In genomic region chr5:120228613-120229409, GRCm38 (mm10) we compare ENCODE assay signal across 16 mouse cellular contexts.
DNase-seq lines count a peak whose midpoint lies in the region; ATAC-seq and TF ChIP-seq lines count a peak whose summit lies in the region.
"Had no signal": no experiment of that assay in that cellular context is flagged by ENCODE, and none has a peak within 500 bp of the region (broad histone marks: within the 10 kb centered on the region; RNA-seq: fewer than 3 reads in every experiment).

No protein-coding gene starts in this region.

- no peaks in the 10 kb centered on the region for H3K36me3 ChIP-seq in midbrain, embryonic 11.5 days (ENCODE audit: control insufficient read depth, insufficient read depth, low read length)
- no peaks in the 10 kb centered on the region for H3K36me3 ChIP-seq in midbrain, postnatal 0 days (ENCODE audit: insufficient read depth, low read length)
- no peaks in the 10 kb centered on the region for H3K36me3 ChIP-seq in hindbrain, embryonic 13.5 days
- no peaks in the 10 kb centered on the region for H3K36me3 ChIP-seq in liver, embryonic 13.5 days
- no peaks in the 10 kb centered on the region for H3K36me3 ChIP-seq in stomach, embryonic 14.5 days (ENCODE audit: control insufficient read depth, insufficient read depth, low read length)
- no peaks in the 10 kb centered on the region for H3K36me3 ChIP-seq in forebrain, embryonic 15.5 days
- H3K36me3 ChIP-seq: embryonic facial prominence, embryonic 12.5 days; limb, embryonic 15.5 days had no signal

- peaks cover 27% of the 10 kb centered on the region for H3K4me1 ChIP-seq in midbrain, embryonic 11.5 days (ENCODE audit: control insufficient read depth, insufficient read depth, low read length)
- H3K4me1 ChIP-seq in midbrain, postnatal 0 days (ENCODE audit: insufficient read depth, low read length), result peaks cover 19% of the 10 kb centered on the region
- peaks cover 54% of the 10 kb centered on the region for H3K4me1 ChIP-seq in hindbrain, embryonic 13.5 days (replicated peaks)
- peaks cover 5% of the 10 kb centered on the region; the same call in 1 of the 2 replicates for H3K4me1 ChIP-seq in liver, embryonic 13.5 days (replicated peaks)
- 0 out of 2 replicates have a peak, but pooled peaks cover 2% of the 10 kb centered on the region for H3K4me1 ChIP-seq in stomach, embryonic 14.5 days (ENCODE audit: control insufficient read depth, insufficient read depth, low read length)
- H3K4me1 ChIP-seq in forebrain, embryonic 15.5 days, result peaks cover 38% of the 10 kb centered on the region

- H3K9me3 ChIP-seq in midbrain, embryonic 11.5 days (ENCODE audit: control insufficient read depth, low read length), result no peaks in the 10 kb centered on the region
- H3K9me3 ChIP-seq in midbrain, postnatal 0 days (ENCODE audit: low read length), result no peaks in the 10 kb centered on the region
- no peaks in the 10 kb centered on the region for H3K9me3 ChIP-seq in hindbrain, embryonic 13.5 days
- no peaks in the 10 kb centered on the region for H3K9me3 ChIP-seq in liver, embryonic 13.5 days (replicated peaks)
- H3K9me3 ChIP-seq in stomach, embryonic 14.5 days (ENCODE audit: control insufficient read depth, low read depth, low read length), result no peaks in the 10 kb centered on the region
- H3K9me3 ChIP-seq in forebrain, embryonic 15.5 days, result no peaks in the 10 kb centered on the region
- H3K9me3 ChIP-seq: embryonic facial prominence, embryonic 12.5 days; limb, embryonic 15.5 days; megakaryocyte, embryonic 14.5 days had no signal

- peaks cover 65% of the 10 kb centered on the region for H3K27me3 ChIP-seq in midbrain, embryonic 11.5 days (ENCODE audit: control insufficient read depth, insufficient read depth, low read length)
- H3K27me3 ChIP-seq in midbrain, postnatal 0 days (ENCODE audit: insufficient read depth, low read length), result no peaks in the 10 kb centered on the region
- H3K27me3 ChIP-seq in hindbrain, embryonic 13.5 days, result 0 out of 2 replicates have a peak, but pooled peaks cover 16% of the 10 kb centered on the region
- H3K27me3 ChIP-seq in liver, embryonic 13.5 days, result peaks cover 15% of the 10 kb centered on the region; the same call in 1 of the 2 replicates
- no peaks in the 10 kb centered on the region for H3K27me3 ChIP-seq in stomach, embryonic 14.5 days (ENCODE audit: control insufficient read depth, insufficient read depth, low read length)
- H3K27me3 ChIP-seq in forebrain, embryonic 15.5 days, result no peaks in the 10 kb centered on the region

- ATAC-seq in midbrain, embryonic 11.5 days (ENCODE audit: low FRiP score), result no peak
- no peak for ATAC-seq in midbrain, postnatal 0 days (ENCODE audit: low FRiP score)
- ATAC-seq in hindbrain, embryonic 13.5 days (ENCODE audit: low FRiP score), result no peak
- ATAC-seq in liver, embryonic 13.5 days (ENCODE audit: low read depth), result peak; percentile 53; the same call in 1 of the 2 replicates
- peak; percentile 86 for ATAC-seq in stomach, embryonic 14.5 days (ENCODE audit: insufficient number of reproducible peaks, insufficient read depth, low FRiP score, low read depth)
- ATAC-seq in forebrain, embryonic 15.5 days (replicated peaks), result no peak

- no peak overlapping the region for H3K4me3 ChIP-seq in midbrain, embryonic 11.5 days (ENCODE audit: low read depth, low read length)
- H3K4me3 ChIP-seq in midbrain, postnatal 0 days (ENCODE audit: low read depth, low read length), result no peak overlapping the region
- no peak overlapping the region for H3K4me3 ChIP-seq in hindbrain, embryonic 13.5 days
- no peak overlapping the region for H3K4me3 ChIP-seq in liver, embryonic 13.5 days (replicated peaks)
- H3K4me3 ChIP-seq in stomach, embryonic 14.5 days (ENCODE audit: low read depth, low read length), result no peak overlapping the region
- H3K4me3 ChIP-seq in forebrain, embryonic 15.5 days, result no peak overlapping the region
- H3K4me3 ChIP-seq: embryonic facial prominence, embryonic 12.5 days; limb, embryonic 15.5 days; megakaryocyte, embryonic 14.5 days had no signal

- H3K4me2 ChIP-seq in midbrain, embryonic 11.5 days, result no peak overlapping the region
- no peak overlapping the region for H3K4me2 ChIP-seq in midbrain, postnatal 0 days (ENCODE audit: low read depth, low read length, poor library complexity, severe bottlenecking)
- H3K4me2 ChIP-seq in hindbrain, embryonic 13.5 days, result no peak overlapping the region
- H3K4me2 ChIP-seq in liver, embryonic 13.5 days, result 0 out of 2 replicates have a peak overlapping the region, but pooled peaks have one; percentile 13
- H3K4me2 ChIP-seq in stomach, embryonic 14.5 days (replicated peaks; ENCODE audit: low read depth, low read length), result 0 out of 2 replicates have a peak overlapping the region, but pooled peaks have one; percentile 14
- H3K4me2 ChIP-seq in forebrain, embryonic 15.5 days (replicated peaks), result no peak overlapping the region
- H3K4me2 ChIP-seq: embryonic facial prominence, embryonic 12.5 days; limb, embryonic 15.5 days had no signal

- no peak for TF ChIP-seq CTCF in midbrain, postnatal 0 days (IDR thresholded peaks at IDR 0.05)

- intact Hi-C loops in left cerebral cortex, postnatal 4 days (cut with DNase I), result no loop called here

- DNase-seq in midbrain, embryonic 11.5 days (ENCODE audit: low spot score, missing footprints), result peak; percentile 87
- no peak for DNase-seq in midbrain, postnatal 0 days (ENCODE audit: low spot score)
- DNase-seq in liver, embryonic 13.5 days, result no peak
- no peak for DNase-seq in left cerebral cortex, adult 9 months (ENCODE audit: low spot score in 2 of 2)
- DNase-seq in left cerebral cortex, postnatal 4 days, result no peak
- DNase-seq: adrenal gland, postnatal 36 days; cerebellum, postnatal 36 days; heart, adult 11 months; kidney, adult 11 months; thymus, postnatal 14 days had no signal

- WGBS in midbrain, embryonic 11.5 days, result 58% methylated on average over 20 of the region's 20 CpGs
- 35% methylated on average over 20 of the region's 20 CpGs for whole genome bisulfite sequencing in midbrain, postnatal 0 days
- 25% methylated on average over 20 of the region's 20 CpGs for WGBS in hindbrain, embryonic 13.5 days
- WGBS in liver, embryonic 13.5 days (ENCODE audit: insufficient replicate concordance), result 57% methylated on average over 20 of the region's 20 CpGs
- whole genome bisulfite sequencing in stomach, embryonic 14.5 days, result 25% methylated on average over 20 of the region's 20 CpGs
- WGBS in forebrain, embryonic 15.5 days, result 55% methylated on average over 20 of the region's 20 CpGs

- 0 out of 2 replicates have a peak overlapping the region, but pooled peaks have one; percentile 3 for H3K27ac ChIP-seq in midbrain, embryonic 11.5 days (ENCODE audit: low read depth, low read length)
- no peak overlapping the region for H3K27ac ChIP-seq in midbrain, postnatal 0 days (ENCODE audit: low read depth, low read length)
- peak overlapping the region; percentile 74 for H3K27ac ChIP-seq in hindbrain, embryonic 13.5 days
- no peak overlapping the region for H3K27ac ChIP-seq in liver, embryonic 13.5 days
- H3K27ac ChIP-seq in stomach, embryonic 14.5 days (ENCODE audit: low read length), result peak overlapping the region; percentile 63; the same call in 1 of the 2 replicates
- H3K27ac ChIP-seq in forebrain, embryonic 15.5 days (replicated peaks), result no peak overlapping the region
- H3K27ac ChIP-seq: embryonic facial prominence, embryonic 12.5 days; limb, embryonic 15.5 days had no signal

- H3K9ac ChIP-seq in midbrain, embryonic 11.5 days (ENCODE audit: low read length), result no peak overlapping the region
- H3K9ac ChIP-seq in midbrain, postnatal 0 days (replicated peaks; ENCODE audit: low read length, poor library complexity, severe bottlenecking), result no peak overlapping the region
- peak overlapping the region; percentile 26; the same call in 1 of the 2 replicates for H3K9ac ChIP-seq in hindbrain, embryonic 13.5 days
- H3K9ac ChIP-seq in liver, embryonic 13.5 days, result no peak overlapping the region
- no peak overlapping the region for H3K9ac ChIP-seq in stomach, embryonic 14.5 days (replicated peaks; ENCODE audit: low read depth, low read length)
- no peak overlapping the region for H3K9ac ChIP-seq in forebrain, embryonic 15.5 days (replicated peaks)
- H3K9ac ChIP-seq: embryonic facial prominence, embryonic 12.5 days; limb, embryonic 15.5 days had no signal

Comparison
In these comparisons a context has a peak if more than half of its experiments do, and no peak if none do; other contexts are left out.
1. H3K27ac ChIP-seq: peak in midbrain, embryonic 11.5 days (single experiment), hindbrain, embryonic 13.5 days (single experiment) and stomach, embryonic 14.5 days (single experiment); none in midbrain, postnatal 0 days (single experiment), liver, embryonic 13.5 days (single experiment) and forebrain, embryonic 15.5 days (single experiment).
2. ATAC-seq: peak in liver, embryonic 13.5 days (single experiment) and stomach, embryonic 14.5 days (single experiment); none in midbrain, embryonic 11.5 days (single experiment), midbrain, postnatal 0 days (single experiment), hindbrain, embryonic 13.5 days (single experiment) and forebrain, embryonic 15.5 days (single experiment).
3. H3K4me2 ChIP-seq: peak in liver, embryonic 13.5 days (single experiment) and stomach, embryonic 14.5 days (single experiment); none in midbrain, embryonic 11.5 days (single experiment), midbrain, postnatal 0 days (single experiment), hindbrain, embryonic 13.5 days (single experiment) and forebrain, embryonic 15.5 days (single experiment).